Mouse (Mus musculus) liver, embryonic 16.5 days (tissue): Measurements from ENCODE around the gene Tk2. TPM values are rescaled to one million over a fixed set of nuclear protein-coding genes. Genes with fewer than 3 reads are reported as not detected.

Experiments
- polyA plus RNA-seq: library from polyadenylated mRNA; unstranded; fragments of >200 nt; fragmentation: Nextera tagmentation; extraction: Ambion mirVana; gene quantifications from 2 replicates; pipeline ENCODE4 v1.2.1, GENCODE M21; 2015

The Tk2 gene
- polyA plus RNA-seq, 1 experiment from 2014 or later, result 6.3 TPM

Other genes starting within 250 kb of the Tk2 start
- 8.7 and 10.2 TPM in 2 replicates for gene Cdh5, start 146.9 kb downstream of the Tk2 start, polyA plus RNA-seq
- 0.05 TPM in 1 of 2 replicates, not detected in the other for gene Bean1, start 78.1 kb downstream of the Tk2 start, polyA plus RNA-seq
- 16.4 and 16.7 TPM in 2 replicates for gene Cklf, start 2.3 kb upstream of the Tk2 start, polyA plus RNA-seq
- not detected in 2 replicates for gene Cmtm2a, start 44.6 kb upstream of the Tk2 start, polyA plus RNA-seq
- gene Gm45711, start 61.5 kb upstream of the Tk2 start, polyA plus RNA-seq, result not detected in 2 replicates
- gene Cmtm1, start 61.6 kb upstream of the Tk2 start, polyA plus RNA-seq, result not detected in 2 replicates
- not detected in 2 replicates for gene Gm11020, start 73.0 kb upstream of the Tk2 start, polyA plus RNA-seq
- gene Cmtm2b, start 73.7 kb upstream of the Tk2 start, polyA plus RNA-seq, result not detected in 2 replicates
- gene Cmtm3, start 90.9 kb upstream of the Tk2 start, polyA plus RNA-seq, result 17.6 and 18.9 TPM in 2 replicates
- 0.41 and 0.45 TPM in 2 replicates for gene Cmtm4, start 147.2 kb upstream of the Tk2 start, polyA plus RNA-seq
- 11.3 and 11.8 TPM in 2 replicates for gene Dync1li2, start 194.5 kb upstream of the Tk2 start, polyA plus RNA-seq